Mouse (Mus musculus) adrenal gland, adult (tissue): Measurements from ENCODE around the gene Gpcpd1.

Experiments
- DNase-seq, 2 experiments: peaks; one replicate each; pipeline ENCODE4 v3.0.0; 2022 to 2023; ENCODE audit warnings: low spot score in 1 of 2; ENCODE audit not compliant: inconsistent age in 2 of 2

Gpcpd1 gene

DNA sequence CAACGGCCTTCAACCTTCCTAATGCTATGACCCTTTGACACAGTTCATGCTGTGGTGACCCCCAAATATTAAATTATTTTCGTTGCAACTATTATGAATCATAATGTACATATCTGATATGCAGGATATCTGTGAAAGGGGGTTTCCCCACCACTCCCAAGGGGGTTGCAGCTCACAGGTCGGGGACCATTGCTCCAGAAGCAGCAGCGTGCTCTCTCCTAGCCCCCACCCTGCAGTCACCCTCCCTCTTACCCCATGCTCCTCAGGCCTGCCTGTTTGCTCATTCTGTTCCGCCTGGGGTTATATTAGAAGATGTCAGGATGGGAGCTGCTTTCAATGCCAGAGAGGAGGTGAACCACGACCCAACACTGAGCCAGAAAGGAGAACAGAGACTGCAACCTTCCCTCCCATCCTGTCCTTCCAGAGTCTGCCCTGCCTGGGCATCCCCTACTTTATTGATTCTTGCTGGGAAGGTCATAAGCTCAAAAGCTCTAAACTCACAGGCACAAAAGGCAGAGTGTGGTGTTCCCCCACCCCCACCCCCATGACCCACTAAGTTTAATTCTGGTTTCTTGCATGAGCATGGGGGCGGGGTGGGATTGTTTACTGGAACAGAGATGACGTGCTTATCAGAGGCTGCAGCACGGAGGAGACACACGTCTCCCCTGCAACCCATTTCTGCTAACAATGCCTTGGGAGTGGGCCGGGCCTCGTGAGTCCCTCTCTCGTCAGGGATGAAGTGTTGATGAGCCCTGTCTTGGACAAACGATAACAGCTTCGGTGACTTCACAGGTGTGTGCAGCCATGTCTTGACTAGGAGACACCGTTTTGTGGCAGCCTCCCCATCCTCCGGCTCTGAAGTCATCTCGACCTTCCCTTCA, 69.3 kb downstream of the Gpcpd1 start:
- no peak for DNase-seq

DNA sequence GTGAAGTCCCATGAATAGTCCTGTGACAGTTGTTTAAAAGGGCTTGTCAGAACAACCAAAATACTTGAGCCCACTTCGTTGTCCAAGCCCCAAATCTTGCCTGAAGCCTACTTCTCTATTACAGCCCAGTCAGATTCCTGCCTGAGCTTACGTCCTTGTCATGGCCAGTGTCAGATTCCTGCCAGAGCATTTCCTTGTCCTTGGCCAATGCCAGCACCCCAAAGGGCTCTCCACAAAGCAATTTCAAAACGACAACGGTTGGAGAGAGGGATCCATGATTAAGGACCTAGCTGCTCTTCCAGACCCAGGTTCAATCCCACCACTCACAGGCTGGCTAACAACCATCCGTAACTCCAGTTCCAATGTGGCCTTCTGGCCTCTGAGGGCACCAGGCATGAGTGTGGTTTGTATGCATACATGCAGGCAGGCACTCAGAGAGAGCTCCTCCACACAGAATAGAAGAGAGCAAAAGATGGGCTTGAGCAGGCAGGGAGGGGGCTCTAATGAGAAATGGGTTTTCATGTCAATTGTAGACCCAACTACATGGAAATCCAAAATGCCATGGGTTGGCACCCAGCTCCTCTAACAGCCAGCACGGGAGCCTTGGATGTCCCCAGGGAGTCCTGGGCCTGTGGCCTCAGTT, 70.2 kb downstream of the Gpcpd1 start:
- peak; percentile 12 to 59 for DNase-seq

DNA sequence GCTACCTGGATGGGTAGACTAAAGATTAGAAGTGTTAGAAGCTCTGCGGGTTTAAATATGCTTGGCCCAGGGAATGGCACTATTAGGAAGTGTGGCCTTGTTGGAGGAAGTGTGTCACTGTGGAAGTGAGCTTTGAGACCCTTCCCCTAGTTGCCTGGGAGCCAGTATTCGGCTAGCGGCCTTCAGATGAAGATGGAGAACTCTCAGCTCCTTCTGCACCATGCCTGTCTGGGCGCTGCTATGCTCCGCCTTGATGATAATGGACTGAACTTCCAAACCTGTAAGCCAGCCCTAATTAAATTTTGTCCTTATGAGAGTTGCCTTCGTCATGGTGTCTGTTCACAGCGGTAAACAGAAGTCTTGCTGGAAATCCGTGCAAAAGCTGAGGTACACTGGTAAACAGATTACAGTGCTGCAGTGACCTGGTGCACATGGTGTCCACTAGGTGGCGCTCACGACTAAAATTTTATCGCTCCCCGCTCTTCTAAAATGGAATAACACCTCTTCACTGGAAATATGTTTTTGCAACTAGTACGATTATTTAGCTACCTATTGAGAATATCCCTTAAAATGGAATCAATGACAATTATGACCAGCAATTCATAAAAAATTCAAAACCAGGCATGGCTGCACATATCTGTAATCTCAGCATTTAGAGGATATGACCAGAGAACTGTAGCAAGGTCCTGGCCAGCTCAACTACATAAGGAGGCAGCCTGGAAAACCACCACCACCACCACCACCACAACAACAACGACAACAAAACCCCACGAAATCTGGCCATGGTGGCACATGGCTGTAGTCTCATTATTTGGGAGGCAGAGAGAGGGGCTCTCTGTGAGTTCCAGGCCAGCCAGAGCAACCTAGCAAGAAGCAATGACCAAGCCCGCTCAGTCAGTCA, 71.1 kb downstream of the Gpcpd1 start:
- peak; percentile 51 to 85 for DNase-seq

DNA sequence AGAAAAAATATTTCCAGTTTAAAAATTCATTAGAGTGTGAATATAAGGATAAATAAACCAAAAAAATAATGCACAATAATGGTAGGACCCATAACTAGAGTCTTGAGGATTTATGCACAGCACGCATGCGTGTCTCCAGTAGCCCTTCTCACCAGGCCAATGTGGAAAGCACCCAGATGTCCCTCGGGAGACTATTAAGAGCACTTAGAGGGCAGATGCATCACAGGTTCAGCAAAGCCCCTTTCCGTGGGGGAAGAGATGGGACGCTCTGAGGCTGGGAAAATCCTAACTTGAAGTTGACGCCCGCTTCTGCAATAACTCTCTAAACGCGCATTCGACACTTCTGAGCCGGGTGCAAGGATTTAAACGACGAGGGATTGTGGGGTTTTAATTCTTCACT, 71.9 kb downstream of the Gpcpd1 start:
- no peak for DNase-seq

DNA sequence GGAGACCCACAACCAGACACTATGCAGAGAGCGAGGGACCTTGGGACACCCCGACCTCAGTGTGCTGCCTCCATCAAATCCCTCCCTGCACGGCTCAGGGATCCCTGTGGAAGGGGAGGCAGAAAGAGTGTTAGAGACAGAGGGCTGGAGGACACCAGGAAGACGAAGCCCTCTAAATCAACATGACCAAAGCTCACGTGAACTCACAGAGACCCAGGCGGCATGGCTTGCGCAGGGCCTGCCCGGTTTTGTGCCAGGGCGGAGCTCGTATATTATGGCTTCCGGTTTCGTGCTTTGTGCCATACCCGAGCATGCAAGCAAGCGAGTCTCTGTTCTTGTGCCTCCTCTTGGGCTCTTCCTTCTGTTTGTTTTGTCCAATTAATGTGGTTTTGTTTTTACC, 72.5 kb downstream of the Gpcpd1 start:
- DNase-seq = no peak

DNA sequence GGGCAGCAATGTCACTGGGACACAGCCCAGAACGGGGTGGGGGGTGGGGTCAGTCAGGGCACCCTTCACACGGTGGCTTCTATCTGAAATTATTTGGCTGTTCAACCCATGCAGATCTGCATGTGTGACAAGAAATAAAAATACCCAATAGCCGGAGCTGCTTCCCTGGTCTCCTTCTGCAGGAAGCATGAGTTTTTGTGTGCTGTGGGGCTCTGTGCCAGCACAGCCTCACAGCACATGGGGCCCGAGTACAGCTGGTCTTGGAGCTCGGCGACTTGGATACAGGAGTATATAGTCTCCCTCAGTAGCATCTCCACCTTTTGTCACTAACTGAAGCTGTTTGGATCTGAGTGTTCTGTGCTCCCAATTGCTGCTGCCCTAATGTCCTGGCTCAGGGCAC, 73.2 kb downstream of the Gpcpd1 start:
- no peak for DNase-seq

DNA sequence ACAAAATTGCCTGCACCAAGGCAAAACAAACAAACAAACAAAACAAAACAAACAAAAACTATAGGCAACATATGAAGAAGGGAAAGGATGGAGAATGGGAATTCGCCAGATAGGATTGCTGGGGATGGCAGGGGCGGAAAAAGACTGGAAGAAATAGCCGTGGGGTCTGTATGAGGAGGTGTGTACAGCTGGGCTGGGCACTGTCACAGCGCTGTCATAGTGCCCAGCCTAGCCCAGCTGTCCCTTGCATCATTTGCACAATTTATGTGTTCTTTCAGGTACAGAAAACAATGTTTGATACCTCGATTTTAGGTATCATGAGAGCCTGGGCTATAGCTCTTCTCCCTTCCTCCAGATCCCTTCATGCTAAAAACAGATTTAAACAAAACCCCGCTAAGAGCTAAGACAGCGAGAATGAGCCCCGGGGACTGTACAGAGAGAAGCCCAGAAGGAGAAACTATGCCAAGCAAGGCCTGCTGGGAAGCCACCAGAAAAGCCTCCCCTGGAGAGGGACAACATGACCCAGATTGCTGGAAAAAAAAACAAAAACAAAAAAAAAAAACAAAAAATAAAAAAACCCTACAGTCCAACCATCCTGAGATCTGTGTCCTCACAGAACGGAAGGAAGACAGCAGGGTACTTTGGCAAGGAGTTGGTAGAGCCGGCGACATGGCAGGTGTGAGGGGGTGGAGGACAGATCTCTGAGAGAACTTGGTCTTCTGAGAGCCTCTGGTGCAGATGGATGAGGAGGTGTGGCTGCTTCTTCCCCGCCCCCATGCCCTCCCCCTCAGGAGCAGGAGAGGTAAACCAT, 74.0 kb downstream of the Gpcpd1 start:
- DNase-seq = no peak

DNA sequence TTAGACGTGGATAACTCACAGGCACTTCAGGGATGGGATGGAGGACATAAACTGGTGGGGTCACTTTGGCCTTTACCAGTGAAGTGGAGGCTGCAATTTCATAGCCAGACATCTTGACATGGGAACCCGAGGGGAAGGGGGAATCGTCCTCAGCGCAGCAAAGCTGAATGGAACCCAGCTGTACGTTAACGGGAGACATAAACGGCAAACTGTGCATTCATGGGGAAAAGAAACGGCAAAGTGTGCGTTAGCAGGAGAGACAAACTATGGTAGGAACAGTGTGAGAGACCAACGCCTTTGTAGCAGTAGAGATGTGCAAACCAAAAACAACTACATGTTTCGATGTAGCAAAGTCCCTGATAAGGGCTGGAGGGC, 74.6 kb downstream of the Gpcpd1 start:
- DNase-seq = no peak

DNA sequence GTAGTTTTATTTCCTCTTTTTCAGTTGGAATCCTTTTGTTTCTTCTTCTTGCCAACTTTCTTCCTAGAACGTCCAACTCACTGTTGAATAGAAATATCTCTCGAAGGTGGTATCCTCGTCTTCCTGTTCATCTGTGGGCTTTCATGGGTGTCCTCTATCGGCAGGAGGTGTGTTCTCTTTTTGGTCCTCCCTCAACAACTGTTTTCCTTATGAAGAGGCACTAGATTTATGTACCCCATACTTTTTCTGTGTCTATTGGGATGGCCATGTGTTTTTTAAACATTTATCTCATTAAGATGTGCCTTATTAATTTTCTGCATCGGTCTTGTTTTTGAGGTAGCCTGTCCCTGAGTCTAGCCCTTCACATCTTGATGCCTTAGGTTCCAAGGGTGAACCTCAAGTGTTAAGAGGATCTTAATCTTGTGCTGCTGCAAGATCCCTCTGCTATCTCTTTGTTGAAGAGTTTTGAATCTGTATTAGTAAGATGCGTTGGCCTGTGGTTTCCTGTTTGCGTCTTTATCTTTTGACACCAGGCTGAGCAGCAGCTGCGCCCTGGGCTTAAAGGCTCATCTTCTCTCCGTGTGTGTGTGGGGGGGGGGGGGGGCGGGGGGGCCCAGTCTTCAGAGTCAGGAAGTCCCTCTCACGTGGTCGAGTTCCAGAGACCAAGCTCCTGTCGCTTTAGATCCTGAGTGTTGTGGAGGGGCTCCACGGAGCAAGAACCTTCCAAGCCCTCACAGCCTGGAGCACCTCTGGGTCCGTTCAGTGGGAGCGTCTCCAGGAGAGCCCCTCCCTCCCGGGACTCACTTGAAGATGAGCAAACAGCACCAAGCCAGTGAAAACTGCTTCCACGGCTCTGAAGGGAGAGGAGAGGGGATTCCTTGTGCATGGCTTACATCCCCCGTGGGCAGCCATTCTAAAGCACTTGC, 75.2 kb downstream of the Gpcpd1 start:
- no peak for DNase-seq

DNA sequence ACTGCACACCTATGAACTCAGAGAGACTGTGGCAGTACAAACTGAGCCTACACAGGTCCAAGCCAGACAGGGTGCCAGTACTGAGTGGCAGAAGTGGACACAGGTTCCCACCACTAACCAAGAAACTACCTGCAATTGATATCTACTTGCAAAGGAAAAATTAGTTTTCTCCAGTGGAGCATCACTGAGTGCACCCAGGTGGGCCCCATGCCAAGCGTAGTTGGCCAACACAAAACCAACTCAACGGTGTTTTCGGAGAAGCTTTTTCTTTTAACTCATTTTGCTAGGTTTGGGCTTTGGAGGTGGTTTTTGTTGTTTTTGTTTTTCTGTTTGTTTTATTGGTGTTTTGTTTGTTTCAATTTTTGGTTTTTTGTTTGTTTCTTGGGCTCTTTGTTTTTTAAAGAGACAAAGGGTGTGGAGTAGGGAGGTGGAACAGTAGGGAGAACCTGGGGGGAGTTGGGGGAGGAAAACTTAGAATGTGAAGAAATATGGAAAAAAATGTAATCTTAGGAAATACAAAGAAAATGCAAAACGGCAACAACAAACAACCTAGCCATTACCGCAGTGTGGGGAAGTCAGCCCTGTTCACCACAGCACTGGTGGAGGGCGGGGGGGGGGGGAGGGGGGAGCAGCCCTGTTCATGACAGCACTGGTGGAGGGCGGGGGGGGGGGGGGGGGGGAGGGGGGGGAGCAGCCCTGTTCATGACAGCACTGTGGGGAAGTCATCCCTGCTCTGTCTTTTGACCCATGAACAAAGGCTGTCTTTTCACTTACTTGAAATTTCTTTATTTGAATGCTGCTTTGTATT, 76.3 kb downstream of the Gpcpd1 start:
- DNase-seq = no peak

DNA sequence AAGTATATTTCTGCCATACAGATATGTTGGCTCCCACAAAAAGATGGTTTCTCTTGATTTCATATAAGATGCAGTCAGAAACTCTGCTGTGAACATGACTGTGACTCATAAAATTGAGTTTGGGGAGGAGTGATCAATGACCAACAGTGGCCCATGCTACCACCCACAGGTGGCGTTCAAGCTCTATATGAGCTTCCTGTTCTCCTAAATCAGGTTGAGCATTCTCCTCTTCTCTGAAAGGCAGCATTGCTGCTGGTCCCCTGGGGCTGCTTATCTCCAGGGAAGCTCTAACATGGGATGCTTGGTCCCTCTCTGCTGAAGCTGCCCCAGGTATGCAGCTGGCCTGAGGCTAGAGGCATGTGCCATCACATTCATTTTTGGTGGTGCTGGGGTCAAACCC, 77.8 kb downstream of the Gpcpd1 start:
- no peak for DNase-seq

DNA sequence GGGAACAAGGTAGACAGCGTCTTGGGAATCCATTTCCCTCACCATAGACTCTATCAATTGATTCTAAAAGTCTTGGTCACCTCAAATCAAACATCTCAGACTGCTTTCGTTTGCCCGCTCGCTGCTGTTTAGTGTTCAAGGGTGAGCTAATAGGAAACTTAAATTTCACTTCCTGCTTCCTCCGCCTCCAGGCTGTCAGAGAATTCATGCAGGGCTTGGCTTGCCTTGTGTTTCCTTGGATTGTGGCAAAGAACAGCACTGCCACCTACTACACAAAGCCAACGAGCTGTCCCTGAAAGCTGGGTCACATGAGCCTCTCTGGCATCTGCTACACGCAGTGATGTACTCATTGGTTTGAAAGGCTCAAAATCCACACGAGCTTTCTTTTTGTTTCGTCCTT, 78.3 kb downstream of the Gpcpd1 start:
- DNase-seq = no peak

DNA sequence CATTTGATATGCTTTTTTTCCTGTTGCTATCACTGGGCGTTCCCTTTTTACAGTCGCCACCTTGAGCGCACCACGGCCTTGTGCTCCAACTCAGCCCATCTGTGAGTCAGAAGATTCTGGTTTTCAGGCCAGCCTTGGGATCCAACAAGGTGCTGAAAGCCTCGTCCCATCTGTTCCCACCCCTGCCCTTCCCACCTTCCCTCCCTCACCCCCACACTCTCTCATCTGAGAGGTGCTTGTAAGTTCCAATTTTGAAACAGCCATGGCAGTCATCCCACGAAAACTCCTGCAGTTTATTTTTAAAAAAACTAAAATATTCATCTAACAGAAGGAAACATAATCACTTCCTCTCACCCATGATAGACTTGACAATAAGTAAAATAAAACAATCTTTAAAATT, 80.0 kb downstream of the Gpcpd1 start:
- peak in 1 of 2 experiments; percentile 41 for DNase-seq

DNA sequence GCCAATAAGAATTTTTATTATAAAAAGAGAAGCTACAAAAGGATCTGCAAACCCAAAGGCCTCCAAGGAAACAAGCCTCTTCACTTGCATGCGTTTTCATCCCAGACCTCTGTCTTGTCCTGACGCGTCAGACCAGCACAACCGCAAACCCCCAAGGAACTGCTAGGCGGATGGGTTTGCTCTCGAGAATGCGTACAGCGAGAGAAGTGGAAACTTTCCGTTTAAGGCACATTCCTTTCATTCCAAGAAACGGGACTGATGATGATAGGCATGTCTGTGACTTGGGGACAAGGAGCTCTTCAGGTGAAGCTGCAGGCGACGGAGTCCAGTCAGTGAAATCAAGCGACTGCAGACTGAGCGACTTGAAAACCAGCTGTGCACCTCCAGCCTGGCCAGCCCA, 80.4 kb downstream of the Gpcpd1 start:
- no peak for DNase-seq

DNA sequence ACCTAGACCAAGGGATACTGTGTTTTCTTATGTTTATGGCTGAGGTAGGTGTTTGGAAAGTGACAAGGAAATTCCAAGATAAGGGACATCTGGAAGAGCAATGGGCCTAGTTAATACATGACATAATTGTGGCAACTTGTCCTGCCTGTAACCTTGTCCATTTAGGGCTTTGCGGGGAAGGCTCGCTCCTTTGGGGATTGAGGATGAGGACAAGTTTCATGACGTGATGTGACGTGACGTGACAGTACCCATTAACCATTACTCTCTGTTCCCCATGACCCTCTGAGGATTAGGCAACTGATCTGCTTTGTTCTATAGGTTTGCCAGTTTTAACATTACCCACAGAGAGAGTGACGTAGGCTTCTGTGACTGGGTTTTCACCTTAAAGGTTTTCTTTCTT, 81.7 kb downstream of the Gpcpd1 start:
- no peak for DNase-seq

DNA sequence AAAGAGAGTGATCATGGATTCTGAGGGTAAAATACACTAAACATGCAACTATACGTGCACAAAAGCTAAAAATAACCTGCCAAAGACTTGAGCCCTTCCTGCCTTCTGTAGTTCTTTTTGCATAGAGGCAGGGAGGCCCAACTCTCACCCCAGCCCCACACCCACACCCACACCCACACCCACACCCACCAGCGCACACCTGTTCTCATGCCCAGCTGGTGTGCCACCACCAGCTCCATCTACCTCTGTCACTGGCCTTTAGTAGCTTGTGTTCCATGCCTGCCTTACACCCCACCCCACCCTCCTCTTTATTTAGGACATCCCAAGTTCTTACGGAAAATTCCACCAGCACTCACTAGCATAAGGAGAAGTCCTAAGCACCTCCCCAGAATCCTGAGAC, 89.2 kb downstream of the Gpcpd1 start:
- no peak for DNase-seq

DNA sequence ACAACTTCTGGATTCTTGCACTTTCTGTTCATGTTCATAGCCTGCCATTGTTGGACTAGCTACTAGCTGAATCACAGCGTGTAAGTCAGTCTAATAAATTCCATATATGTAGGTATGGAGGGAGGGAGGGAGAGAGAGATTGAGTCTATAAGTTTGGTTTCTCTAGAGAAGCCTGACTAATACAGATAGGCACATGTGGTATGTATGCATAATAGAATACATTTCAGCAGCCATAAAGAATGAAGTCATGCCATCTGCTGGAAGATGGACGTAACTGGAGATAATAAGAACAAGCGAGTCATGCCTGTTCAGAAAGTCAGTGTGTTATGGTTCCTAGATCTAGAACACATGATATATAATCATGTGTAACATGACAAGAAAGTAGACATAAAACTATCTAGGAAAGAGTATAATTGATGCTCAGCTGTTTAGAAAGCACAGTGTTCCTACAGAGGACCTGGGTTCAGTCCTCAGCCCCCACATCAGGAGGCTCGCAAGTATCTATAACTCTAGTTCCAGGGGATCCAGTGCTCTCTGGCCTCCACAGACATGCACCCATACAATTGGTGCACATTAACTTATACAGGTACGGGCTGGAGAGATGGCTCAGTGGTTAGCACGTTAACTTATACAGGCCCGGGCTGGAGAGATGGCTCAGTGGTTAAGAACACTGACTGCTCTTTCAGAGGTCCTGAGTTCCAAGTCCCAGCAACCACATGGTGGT, 90.0 kb downstream of the Gpcpd1 start:
- no peak for DNase-seq

DNA sequence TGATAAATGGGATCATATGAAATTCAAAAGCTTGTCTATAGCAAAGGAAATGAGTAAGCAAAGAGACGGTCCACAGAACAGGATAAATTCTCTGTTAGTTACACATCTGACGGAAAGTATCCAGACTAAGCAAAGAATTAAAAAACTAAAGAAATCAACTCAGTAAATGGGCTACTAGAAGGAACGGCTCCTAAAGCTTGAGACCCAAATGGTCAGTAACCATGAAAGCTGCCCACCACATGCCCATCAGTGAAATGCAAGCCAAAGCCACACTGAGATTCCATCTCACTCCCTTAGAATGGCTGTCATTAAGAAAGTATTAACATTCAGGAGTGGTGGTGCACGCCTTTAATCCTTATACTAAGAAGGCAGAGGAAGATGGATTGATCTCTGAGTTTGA, 94.3 kb downstream of the Gpcpd1 start:
- no peak for DNase-seq
